Mouse (Mus musculus) adrenal gland (tissue): ENCODE results near the gene Rpl7l1.

Experiments used
- intact Hi-C: fragments of 180-260 bp; cut with DNase I; formaldehyde crosslinking; loops from one replicate; pipeline ENCODE4 v1.15.1; 2025

The Rpl7l1 gene

GRCm38 (mm10) chr17:46742986-46743385 is 39.5 kb downstream of the Rpl7l1 start:
- intact Hi-C loops, result no loop called here

DNA sequence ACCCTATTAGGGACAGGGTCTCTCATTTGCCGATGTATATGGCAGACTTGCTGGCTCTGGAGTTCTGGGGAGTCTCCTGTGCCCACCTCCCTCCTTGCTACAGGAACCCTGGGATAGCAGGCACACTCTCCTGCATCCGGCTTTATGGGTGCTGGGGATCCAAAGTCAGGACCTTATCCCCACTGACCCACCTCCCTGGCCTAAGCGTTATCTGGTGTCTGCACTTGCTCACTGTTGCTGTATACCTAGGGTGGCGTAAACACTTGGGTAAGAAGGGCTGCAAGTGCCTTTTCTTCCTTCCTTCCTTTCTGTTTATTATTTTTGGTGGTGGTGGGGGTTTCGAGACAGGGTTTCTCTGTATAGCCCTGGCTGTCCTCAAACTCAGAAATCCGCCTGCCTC is 41.2 kb downstream of the Rpl7l1 start:
- intact Hi-C loops, result no loop called here

DNA sequence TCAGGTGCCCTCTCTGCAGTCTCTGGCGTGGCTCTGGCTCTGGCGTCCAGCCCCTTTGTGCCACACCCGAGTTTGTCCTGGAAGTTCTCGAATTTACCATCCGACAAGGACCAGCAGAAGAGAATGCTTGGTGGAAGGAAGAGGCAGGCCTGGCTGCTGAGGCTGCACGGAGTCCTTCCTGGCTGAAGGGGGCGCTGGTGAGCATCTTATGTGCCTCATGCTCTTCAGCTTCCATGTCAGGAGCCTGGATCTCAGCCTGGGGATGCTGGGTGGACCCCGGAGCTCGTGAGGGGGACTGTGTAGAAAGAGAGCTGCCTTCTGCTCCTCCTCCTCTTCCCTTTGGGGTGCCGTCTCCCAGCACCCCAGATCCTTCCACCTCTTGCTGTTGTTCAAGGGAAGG is 46.3 kb downstream of the Rpl7l1 start:
- intact Hi-C loops, result no loop called here

GRCm38 (mm10) chr17:46735287-46735686 is 47.2 kb downstream of the Rpl7l1 start:
- intact Hi-C loops, result no loop called here

DNA sequence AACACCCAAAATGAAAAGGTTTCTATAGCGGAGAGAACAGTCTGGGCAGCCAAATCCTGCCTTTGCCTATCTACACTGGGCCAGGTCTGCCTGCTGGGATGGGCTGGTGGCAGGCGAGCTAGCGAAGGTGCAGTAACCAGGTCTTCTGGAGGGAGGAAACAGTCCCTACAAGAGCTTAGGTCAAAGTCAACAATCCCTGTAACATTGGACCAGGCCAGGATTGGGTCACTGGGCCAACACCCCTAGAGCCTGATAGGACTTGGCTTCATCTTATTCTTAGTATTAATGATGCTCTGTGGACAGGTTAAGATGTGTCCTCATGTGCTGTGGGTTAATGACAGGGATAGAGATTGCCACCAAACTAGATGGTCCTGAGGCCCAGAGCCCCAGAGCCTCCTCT is 48.4 kb downstream of the Rpl7l1 start:
- intact Hi-C loops, result no loop called here

DNA sequence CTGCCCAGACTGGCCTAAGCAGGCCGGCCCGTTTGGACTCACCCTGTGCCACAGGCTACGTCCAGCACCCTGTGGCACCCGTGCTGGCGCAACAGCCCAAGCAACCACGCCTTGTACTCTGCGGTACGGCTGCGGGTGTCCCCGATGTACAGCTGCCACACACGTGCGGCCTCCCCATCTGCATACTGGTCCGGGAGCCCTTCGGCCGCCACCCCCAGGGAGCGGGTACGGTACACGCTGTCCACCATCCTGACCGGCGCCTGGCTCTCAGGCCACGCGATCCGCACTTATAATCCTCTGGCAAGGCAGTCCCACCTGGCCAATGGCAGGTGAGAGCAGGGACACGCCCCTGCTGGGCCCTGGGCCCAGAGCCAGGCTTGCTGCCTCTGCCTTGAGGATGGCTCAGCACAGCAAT is 53.6 kb downstream of the Rpl7l1 start, which contains the start of gene Gnmt:
Gnmt (minus strand) TSS at position 265 of the 415 bp plus-strand sequence.
- intact Hi-C loops, result no loop called here

DNA sequence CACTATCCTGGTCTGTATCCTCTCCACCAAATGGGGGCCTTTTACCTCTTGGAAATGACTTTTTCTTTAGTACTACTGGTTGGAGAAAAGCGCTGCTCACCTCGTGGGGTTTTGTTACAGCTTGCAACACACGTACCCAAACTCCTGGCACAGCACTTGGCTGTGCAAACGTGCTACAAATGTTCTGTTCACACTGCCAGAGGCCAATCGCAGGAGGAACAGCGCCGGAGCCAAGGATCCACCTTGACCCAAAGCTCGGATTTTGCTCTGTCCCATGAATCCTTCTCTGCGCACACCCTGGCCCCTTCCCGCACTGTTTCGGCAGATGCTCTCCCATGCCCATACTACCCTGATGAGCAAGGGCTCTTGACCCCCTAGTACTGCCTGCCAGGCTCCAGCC is 54.0 kb downstream of the Rpl7l1 start:
- intact Hi-C loops, result no loop called here

- intact Hi-C loops, result no loop called here
These were observed 54.5 kb downstream of the Rpl7l1 start for GRCm38 (mm10) chr17:46728021-46728420.

GRCm38 (mm10) chr17:46727271-46727670 is 55.2 kb downstream of the Rpl7l1 start:
- intact Hi-C loops, result no loop called here

- intact Hi-C loops, result no loop called here
These were observed 56.5 kb downstream of the Rpl7l1 start for GRCm38 (mm10) chr17:46725731-46726645.

DNA sequence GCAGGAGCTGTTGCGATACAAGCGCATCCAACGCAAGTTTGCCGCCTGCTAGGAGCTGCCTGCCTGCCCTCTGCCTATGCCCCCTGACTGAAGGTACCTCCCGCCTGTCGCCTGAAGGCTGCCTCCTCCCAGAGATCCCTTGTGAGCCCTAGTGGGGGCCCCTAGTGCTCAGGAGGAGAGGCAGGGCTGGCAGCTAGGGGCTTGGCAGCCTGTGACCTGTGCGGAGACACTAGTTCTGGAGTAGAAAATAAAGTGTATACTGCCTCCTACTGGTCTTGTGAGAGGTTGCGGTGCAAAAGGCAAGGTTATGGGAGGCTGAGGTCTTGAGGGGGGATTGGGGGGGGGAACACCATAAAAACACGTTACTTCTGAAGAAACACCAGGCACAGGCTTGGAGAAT is 57.2 kb downstream of the Rpl7l1 start:
- intact Hi-C loops, result no loop called here

DNA sequence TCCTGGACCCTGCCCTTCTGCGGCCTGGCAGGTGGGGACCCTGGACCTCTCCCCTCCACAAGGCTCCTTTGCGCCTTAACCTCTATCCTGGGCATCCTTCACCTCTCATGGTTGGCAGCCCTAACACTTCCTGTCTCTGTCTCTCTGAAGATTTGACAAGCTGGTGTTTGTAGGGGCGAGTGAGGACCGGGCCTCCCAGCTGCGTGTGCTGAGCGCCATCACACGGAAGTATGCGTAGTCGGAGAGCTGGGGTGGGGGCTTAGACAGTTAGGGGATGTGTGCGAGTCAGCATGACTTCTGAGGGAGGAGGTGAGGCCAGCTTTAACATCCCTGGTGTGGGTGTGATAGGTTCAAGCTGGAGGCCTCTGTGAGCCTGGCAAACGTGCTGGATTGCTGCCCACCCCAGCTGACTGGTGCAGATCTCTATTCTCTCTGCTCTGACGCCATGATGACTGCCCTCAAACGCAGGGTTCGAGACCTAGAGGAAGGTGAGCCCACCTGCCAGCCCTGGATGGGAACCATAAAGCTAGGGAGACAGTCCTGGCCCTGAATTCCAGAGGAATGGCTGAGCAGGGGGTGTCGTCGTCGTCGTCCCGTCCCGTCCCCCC is 57.9 kb downstream of the Rpl7l1 start:
- intact Hi-C loops, result no loop called here
